23 mouse cellular contexts compared by ENCODE assay signal in the genomic region with DNA sequence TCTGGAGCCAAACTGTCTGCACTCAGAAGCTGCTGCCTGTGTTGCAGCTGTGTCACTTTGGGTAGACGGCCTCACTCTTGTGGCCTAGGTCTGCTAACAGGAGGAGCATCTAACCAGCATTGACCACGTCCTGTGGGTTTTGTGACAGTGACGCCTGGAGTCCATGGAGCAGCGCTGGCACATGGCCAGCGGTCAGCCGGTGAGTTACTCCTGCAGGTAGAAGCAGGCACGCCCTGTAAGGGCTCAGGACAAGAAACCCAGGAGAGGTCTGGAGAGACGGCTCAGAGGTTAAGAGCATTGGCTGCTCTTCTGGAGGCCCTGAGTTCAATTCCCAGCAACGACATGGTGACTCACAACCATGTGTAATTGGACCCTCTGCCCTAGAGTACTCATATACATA. TPM values are rescaled to one million over a fixed set of nuclear protein-coding genes. Genes with fewer than 3 reads are reported as not detected.
A peak's percentile ranks its signal among the peaks of the same experiment; 100 is the strongest.
DNase-seq lines count a peak whose midpoint lies in the region; ATAC-seq and TF ChIP-seq lines count a peak whose summit lies in the region.
"Had no signal": no experiment of that assay in that cellular context is flagged by ENCODE, and none has a peak within 500 bp of the region (broad histone marks: within the 10 kb centered on the region; RNA-seq: fewer than 3 reads in every experiment).

No protein-coding gene starts in this region.

- 87% methylated on average over 9 of the region's 9 CpGs for WGBS in forebrain, embryonic 10.5 days
- 85% methylated on average over 9 of the region's 9 CpGs for WGBS in forebrain, embryonic 16.5 days
- 44% methylated on average over 9 of the region's 9 CpGs for WGBS in heart, embryonic 13.5 days
- 45% methylated on average over 9 of the region's 9 CpGs for WGBS in lung, embryonic 14.5 days

- no peaks in the 10 kb centered on the region for H3K36me3 ChIP-seq in forebrain, embryonic 10.5 days (replicated peaks)
- no peaks in the 10 kb centered on the region for H3K36me3 ChIP-seq in forebrain, embryonic 16.5 days (ENCODE audit: control insufficient read depth, insufficient read depth)
- H3K36me3 ChIP-seq in heart, embryonic 13.5 days = no peaks in the 10 kb centered on the region
- H3K36me3 ChIP-seq in lung, embryonic 14.5 days (ENCODE audit: insufficient read depth) = no peaks in the 10 kb centered on the region
- H3K36me3 ChIP-seq: embryonic facial prominence, embryonic 12.5 days; forebrain, embryonic 12.5 days had no signal

- DNase-seq in forebrain, embryonic 10.5 days (ENCODE audit: extremely low spot score, low spot score) = no peak
- DNase-seq in heart, postnatal 4 days = no peak
- DNase-seq in lung, embryonic 14.5 days = peak; percentile 26
- no peak for DNase-seq in lung, postnatal 4 days
- DNase-seq in embryo, embryonic 10 days (ENCODE audit: low spot score) = no peak
- no peak for DNase-seq in left cerebral cortex, postnatal 36 days (ENCODE audit: low spot score in 2 of 2)
- DNase-seq: adrenal gland, adult 2 months; adrenal gland, postnatal 25 days; cerebellum, adult 18-20 months; cerebellum, postnatal 10 days; embryo, embryonic 11 days; forebrain, postnatal 0 days; gastrocnemius, postnatal 14 days; heart, postnatal 10 days; kidney, adult 18-20 months had no signal

- peaks cover 13% of the 10 kb centered on the region; the same call in 1 of the 2 replicates for H3K27me3 ChIP-seq in forebrain, embryonic 10.5 days (ENCODE audit: poor library complexity, severe bottlenecking)
- H3K27me3 ChIP-seq in forebrain, embryonic 16.5 days (replicated peaks; ENCODE audit: control insufficient read depth, insufficient read depth, low read length) = no peaks in the 10 kb centered on the region; the same call in 1 of the 2 replicates
- H3K27me3 ChIP-seq in heart, embryonic 13.5 days (replicated peaks) = no peaks in the 10 kb centered on the region
- H3K27me3 ChIP-seq in lung, embryonic 14.5 days (ENCODE audit: insufficient read depth, low read length) = no peaks in the 10 kb centered on the region
- H3K27me3 ChIP-seq: CH12.LX, Patski had no signal

- H3K27ac ChIP-seq in forebrain, embryonic 10.5 days = peak overlapping the region; percentile 35; the same call in 1 of the 2 replicates
- H3K27ac ChIP-seq in forebrain, embryonic 16.5 days (ENCODE audit: low read length) = no peak overlapping the region
- peak overlapping the region; percentile 59 for H3K27ac ChIP-seq in heart, embryonic 13.5 days (replicated peaks)
- no peak overlapping the region for H3K27ac ChIP-seq in lung, embryonic 14.5 days (ENCODE audit: low read depth)
- H3K27ac ChIP-seq: embryonic facial prominence, embryonic 12.5 days; forebrain, embryonic 12.5 days had no signal

- no peak for ATAC-seq in forebrain, embryonic 16.5 days
- ATAC-seq in heart, embryonic 13.5 days (ENCODE audit: extremely low read depth, insufficient number of reproducible peaks, low FRiP score, low TSS enrichment) = no peak
- ATAC-seq in lung, embryonic 14.5 days (ENCODE audit: insufficient read depth) = no peak; the same call in 1 of the 2 replicates
- ATAC-seq: forebrain, postnatal 0 days; hindbrain, embryonic 16.5 days; inflammation-experienced regulatory T-cells, adult 6 months; Patski had no signal

- intact Hi-C loops in left cerebral cortex, postnatal 36 days (cut with DNase I) = no loop called here

- no peak for TF ChIP-seq CTCF in lung, embryonic 14.5 days (IDR thresholded peaks at IDR 0.05; ENCODE audit: low read depth)

- H3K4me1 ChIP-seq in forebrain, embryonic 10.5 days = peaks cover 35% of the 10 kb centered on the region
- H3K4me1 ChIP-seq in forebrain, embryonic 16.5 days (replicated peaks; ENCODE audit: control insufficient read depth, insufficient read depth, low read length) = 0 out of 2 replicates have a peak, but pooled peaks cover 6% of the 10 kb centered on the region
- H3K4me1 ChIP-seq in heart, embryonic 13.5 days = peaks cover 68% of the 10 kb centered on the region
- H3K4me1 ChIP-seq in lung, embryonic 14.5 days (ENCODE audit: insufficient read depth) = peaks cover 20% of the 10 kb centered on the region

- no peak overlapping the region for H3K4me2 ChIP-seq in forebrain, embryonic 16.5 days (ENCODE audit: low read length)
- no peak overlapping the region for H3K4me2 ChIP-seq in heart, embryonic 13.5 days
- H3K4me2 ChIP-seq in lung, embryonic 14.5 days = no peak overlapping the region
- H3K4me2 ChIP-seq: embryonic facial prominence, embryonic 12.5 days; forebrain, embryonic 12.5 days had no signal

- no peak overlapping the region for H3K4me3 ChIP-seq in forebrain, embryonic 10.5 days
- no peak overlapping the region for H3K4me3 ChIP-seq in forebrain, embryonic 16.5 days (replicated peaks; ENCODE audit: low read length)
- H3K4me3 ChIP-seq in heart, embryonic 13.5 days = no peak overlapping the region
- no peak overlapping the region for H3K4me3 ChIP-seq in lung, embryonic 14.5 days (ENCODE audit: low read depth, low read length)
- H3K4me3 ChIP-seq: embryonic facial prominence, embryonic 12.5 days; forebrain, embryonic 12.5 days had no signal

- H3K9me3 ChIP-seq in forebrain, embryonic 10.5 days = no peaks in the 10 kb centered on the region
- H3K9me3 ChIP-seq in forebrain, embryonic 16.5 days (ENCODE audit: control insufficient read depth, low read length) = no peaks in the 10 kb centered on the region
- no peaks in the 10 kb centered on the region for H3K9me3 ChIP-seq in heart, embryonic 13.5 days
- no peaks in the 10 kb centered on the region for H3K9me3 ChIP-seq in lung, embryonic 14.5 days (ENCODE audit: low read depth, low read length)
- H3K9me3 ChIP-seq: embryonic facial prominence, embryonic 12.5 days; forebrain, embryonic 12.5 days had no signal

- no peak overlapping the region for H3K9ac ChIP-seq in forebrain, embryonic 16.5 days (replicated peaks; ENCODE audit: low read depth, low read length)
- H3K9ac ChIP-seq in heart, embryonic 13.5 days = peak overlapping the region; percentile 61
- H3K9ac ChIP-seq in lung, embryonic 14.5 days = no peak overlapping the region
- H3K9ac ChIP-seq: forebrain, embryonic 12.5 days; forebrain, postnatal 0 days had no signal

RNA-seq across cellular contexts. Expression of a gene that starts 10.5 kb away (rescaled TPM):
- 27.5 and 29.2 TPM in 2 replicates for polyA plus RNA-seq in forebrain, embryonic 10.5 days (2016; fragmentation: Nextera tagmentation; extraction: Ambion mirVana)
- polyA plus RNA-seq in forebrain, embryonic 16.5 days (2015; fragmentation: Nextera tagmentation; extraction: Ambion mirVana) = 31.2 and 41.5 TPM in 2 replicates
- polyA plus RNA-seq in heart, embryonic 13.5 days (2015; fragmentation: Nextera tagmentation; extraction: Ambion mirVana) = 79.7 and 88.1 TPM in 2 replicates
- total RNA-seq in heart, postnatal 4 days (2021) = 10 to 100 TPM; 71.9 to 73.4 TPM
- polyA plus RNA-seq in lung, embryonic 14.5 days (2014; fragmentation: Nextera tagmentation; extraction: Ambion mirVana) = 90.2 and 93.2 TPM in 2 replicates
- 100 to 1,000 TPM in 1 of 2 experiments, 10 to 100 TPM in 1; 80.7 to 123 TPM for total RNA-seq in left cerebral cortex, postnatal 36 days (2021)

Comparison
In these comparisons a context has a peak if more than half of its experiments do, and no peak if none do; other contexts are left out.
1. H3K27ac ChIP-seq: peak in forebrain, embryonic 10.5 days (single experiment) and heart, embryonic 13.5 days (single experiment); none in forebrain, embryonic 16.5 days (single experiment) and lung, embryonic 14.5 days (single experiment).